Mouse (Mus musculus) liver, embryonic 11.5 days (tissue): ENCODE measurements around the gene Atp8b4. TPM values are rescaled to one million over a fixed set of nuclear protein-coding genes. Genes with fewer than 3 reads are reported as not detected.
"Not testable (repeated sequence)": the region's sequence is repeated elsewhere in the genome, so short reads cannot be mapped to it uniquely, and the experiment has no call there.

ENCODE experiments used
- ATAC-seq: fragments of 200-750 bp; cut with Nextera tagmentation; replicated peaks from 2 replicates; pipeline ENCODE4 v1.8.0; 2017; ENCODE audit warnings: moderate number of reproducible peaks, mild to moderate bottlenecking, moderate TSS enrichment, moderate library complexity; ENCODE audit not compliant: low FRiP score
- DNase-seq: peaks from one replicate; pipeline ENCODE4 v3.0.0-alpha.2; 2017; ENCODE audit warnings: low spot score
- H3K27ac ChIP-seq: fragments of 300-500 bp; sonication (generic); 2 replicates; pipeline ENCODE4 v1.5.1; 2014; ENCODE audit warnings: mild to moderate bottlenecking, low read depth, low read length, control low read depth
- H3K27me3 ChIP-seq: fragments of 300-500 bp; sonication (generic); replicated peaks from 2 replicates; pipeline ENCODE4 v1.6.1; 2014; ENCODE audit warnings: low read length, mixed read lengths; ENCODE audit not compliant: control insufficient read depth, insufficient read depth
- H3K36me3 ChIP-seq: fragments of 300-500 bp; sonication (generic); 2 replicates; pipeline ENCODE4 v1.6.1; 2014; ENCODE audit warnings: mild to moderate bottlenecking, low read length, moderate library complexity, mixed read lengths; ENCODE audit not compliant: control insufficient read depth, insufficient read depth
- H3K4me1 ChIP-seq: fragments of 300-500 bp; sonication (generic); replicated peaks from 2 replicates; pipeline ENCODE4 v1.6.1; 2014; ENCODE audit warnings: low read length, mixed read lengths; ENCODE audit not compliant: control insufficient read depth, insufficient read depth
- H3K4me2 ChIP-seq: fragments of 300-500 bp; sonication (generic); 2 replicates; pipeline ENCODE4 v1.6.1; 2014; ENCODE audit warnings: mild to moderate bottlenecking, control low read depth, moderate library complexity
- H3K4me3 ChIP-seq: fragments of 300-500 bp; sonication (generic); 2 replicates; pipeline ENCODE4 v1.5.1; 2014; ENCODE audit warnings: low read depth, low read length, control low read depth
- H3K9ac ChIP-seq: fragments of 300-500 bp; sonication (generic); 2 replicates; pipeline ENCODE4 v1.6.1; 2014; ENCODE audit warnings: low read depth, low read length, control low read depth
- H3K9me3 ChIP-seq: fragments of 300-500 bp; sonication (generic); 2 replicates; pipeline ENCODE4 v1.6.1; 2016; ENCODE audit warnings: low read length, inconsistent platforms, mixed read lengths; ENCODE audit not compliant: control insufficient read depth
- WGBS: fragments of 180-500 bp; shearing (Covaris S2); extraction: QIAGEN DNeasy Blood & Tissue Kit; methylation state at CpG from one replicate; pipeline ENCODE4 v1.1.7; 2014; 5-methylcytosine and 5-hydroxymethylcytosine counted together
- polyA plus RNA-seq: library from polyadenylated mRNA; unstranded; fragments of >200 nt; fragmentation: Nextera tagmentation; extraction: Ambion mirVana; gene quantifications from 2 replicates; pipeline ENCODE4 v1.2.1, GENCODE M21; 2014

Gene Atp8b4
- polyA plus RNA-seq, 1 experiment from 2014 or later: 2.2 TPM

DNA sequence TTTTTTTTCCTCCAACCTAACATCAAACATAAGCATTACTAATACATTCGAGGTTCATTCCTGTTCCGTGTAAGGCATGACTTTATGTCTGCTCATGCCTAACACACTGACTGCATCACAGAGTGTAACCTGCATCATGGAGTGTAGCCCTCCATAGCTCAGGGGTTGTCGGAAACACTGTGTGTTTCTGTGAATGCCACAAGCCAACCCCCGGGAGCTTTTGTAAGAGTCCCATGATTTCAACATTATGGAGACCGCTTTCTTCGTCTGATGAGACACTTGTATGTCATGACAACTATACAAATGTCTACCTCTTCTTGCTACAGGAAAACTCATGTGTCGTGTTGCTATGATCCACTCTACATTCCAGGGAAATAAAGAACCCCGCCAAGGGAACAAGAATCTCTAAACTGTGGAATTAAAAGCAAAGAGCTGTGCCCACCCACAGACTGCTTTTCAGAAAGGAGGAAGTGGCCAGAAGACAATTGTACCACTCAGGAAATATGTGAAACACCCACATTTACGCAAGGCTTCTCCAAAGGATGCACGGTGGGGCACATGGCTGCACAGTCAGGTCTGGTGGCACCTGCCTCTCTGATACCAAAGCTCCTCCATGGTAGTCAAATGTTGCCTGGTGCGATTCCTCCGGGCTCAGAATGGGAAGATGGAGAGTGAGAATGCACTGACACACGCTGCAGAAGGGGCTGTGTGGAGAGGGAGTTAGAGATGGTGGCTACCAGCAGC lies 33.9 kb downstream of the Atp8b4 start:
- no peak for ATAC-seq

DNA sequence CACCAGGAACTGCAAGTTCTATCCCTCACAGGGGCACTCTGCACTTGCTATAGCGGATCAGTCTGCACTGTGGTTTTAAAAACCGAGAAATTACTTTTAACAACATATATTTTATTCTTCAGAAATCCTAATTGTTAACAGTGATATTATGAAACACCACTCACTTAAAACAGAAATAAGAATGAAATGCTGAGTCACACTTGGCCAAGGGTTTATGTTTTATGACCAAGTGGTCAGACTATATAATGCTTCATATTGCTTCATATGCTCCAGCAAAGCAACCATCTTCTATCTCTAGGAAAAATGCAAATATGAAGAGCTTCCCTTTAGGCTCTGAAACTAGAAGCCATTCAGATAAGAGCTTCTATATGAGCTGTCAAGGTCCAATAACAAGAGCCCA lies 41.8 kb downstream of the Atp8b4 start:
- H3K27me3 ChIP-seq: no peaks in the 10 kb centered on the region
- no peaks in the 10 kb centered on the region for H3K4me1 ChIP-seq
- H3K9me3 ChIP-seq: no peaks in the 10 kb centered on the region
- H3K36me3 ChIP-seq: no peaks in the 10 kb centered on the region
- ATAC-seq (no peak), DNase-seq (no peak)
- H3K27ac ChIP-seq: no peak overlapping the region
- H3K4me3 ChIP-seq: no peak overlapping the region
- H3K9ac ChIP-seq: no peak overlapping the region
- H3K4me2 ChIP-seq: no peak overlapping the region
- 89% methylated on average over 2 of the region's 2 CpGs for WGBS

More for the DNA sequence above, 33.9 kb downstream of the Atp8b4 start:
- Histone ChIP-seq H3K9me3 (no peaks in the 10 kb centered on the region), H3K4me1 (no peaks in the 10 kb centered on the region), H3K9ac (no peak overlapping the region), H3K4me2 (no peak overlapping the region), H3K27me3 (no peaks in the 10 kb centered on the region), H3K4me3 (no peak overlapping the region), H3K36me3 (no peaks in the 10 kb centered on the region), H3K27ac (no peak overlapping the region)
- DNase-seq: no peak
- 63% methylated on average over 13 of the region's 13 CpGs for WGBS

DNA sequence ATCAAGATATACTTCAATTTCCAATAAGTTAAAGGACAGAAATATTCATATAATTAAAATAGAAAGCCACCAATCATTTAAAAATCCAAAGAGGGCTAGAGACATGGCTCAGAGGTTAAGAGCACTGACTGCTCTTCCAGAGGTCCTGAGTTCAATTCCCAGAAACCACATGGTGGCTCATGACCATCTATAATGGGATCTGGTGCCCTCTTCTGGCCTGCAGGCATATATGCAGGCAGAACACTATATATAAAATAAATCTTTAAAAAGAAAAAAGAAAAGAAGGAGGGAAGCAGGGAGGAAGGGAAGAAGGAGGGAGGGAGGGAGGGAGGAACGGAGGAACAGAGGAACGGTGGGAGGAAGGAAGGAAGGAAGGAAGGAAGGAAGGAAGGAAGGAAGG lies 42.7 kb downstream of the Atp8b4 start:
- 37% methylated on average over 2 of the region's 2 CpGs for WGBS
- not testable (repeated sequence) for H3K4me3 ChIP-seq, ATAC-seq, H3K4me1 ChIP-seq, H3K27ac ChIP-seq, DNase-seq, H3K36me3 ChIP-seq, H3K9ac ChIP-seq, H3K27me3 ChIP-seq, H3K9me3 ChIP-seq, H3K4me2 ChIP-seq

DNA sequence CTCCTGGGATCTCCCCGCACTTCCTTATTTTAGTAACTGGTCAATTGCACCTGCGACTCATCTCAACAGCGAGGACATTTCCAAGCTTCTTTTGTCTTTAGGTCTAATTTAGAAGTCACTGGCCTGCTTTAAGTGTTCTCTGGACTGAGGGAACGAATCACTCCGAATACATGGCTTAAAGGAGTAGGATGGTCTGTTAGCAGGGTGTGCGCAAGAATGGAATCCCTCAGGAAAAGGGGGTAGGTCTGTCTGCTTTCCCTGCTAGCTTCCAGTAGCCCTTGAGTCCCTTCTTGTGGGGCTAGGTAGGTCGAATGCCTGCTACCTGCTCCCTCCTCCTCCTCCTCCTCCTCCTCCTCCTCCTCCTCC lies 49.6 kb downstream of the Atp8b4 start:
- WGBS: 82% methylated on average over 7 of the region's 7 CpGs

DNA sequence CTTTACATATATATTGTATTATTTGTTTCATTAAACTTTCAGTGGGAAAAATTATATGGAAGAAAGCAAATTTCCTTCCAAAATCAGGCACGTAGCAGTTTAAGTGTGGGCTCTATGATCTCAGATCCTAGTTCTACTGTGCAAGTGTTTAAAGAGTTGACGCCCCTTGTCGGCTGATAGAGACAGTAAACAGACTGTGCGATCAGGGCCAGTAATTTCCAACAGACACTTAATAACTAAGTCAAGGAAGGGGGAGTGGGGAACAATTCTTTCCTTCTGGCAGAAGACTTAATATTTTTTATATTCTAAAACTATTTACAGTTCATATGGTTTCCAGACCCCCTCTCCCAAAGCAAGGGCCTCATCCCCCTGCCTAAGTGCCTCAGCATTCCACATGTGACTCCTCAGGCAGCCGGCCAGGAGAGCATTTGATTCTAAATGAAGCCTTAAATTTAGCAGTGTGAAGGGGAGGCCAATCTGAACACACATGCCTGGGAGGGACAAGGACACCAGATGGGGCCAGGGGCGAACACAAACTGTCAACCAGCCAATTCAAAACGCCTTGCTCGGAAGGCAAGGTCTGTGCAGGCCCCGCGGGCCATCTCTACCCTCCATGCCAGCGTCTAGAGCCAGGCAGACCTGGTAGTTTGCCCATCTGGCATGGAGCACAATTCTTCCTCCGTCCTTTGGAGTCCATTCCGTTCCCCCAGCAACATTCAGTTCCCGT lies 50.1 kb downstream of the Atp8b4 start:
- ATAC-seq (no peak), DNase-seq (no peak)
- H3K4me3 ChIP-seq: no peak overlapping the region
- no peaks in the 10 kb centered on the region for H3K9me3 ChIP-seq
- H3K4me2 ChIP-seq: no peak overlapping the region
- H3K27ac ChIP-seq: no peak overlapping the region
- H3K4me1 ChIP-seq: no peaks in the 10 kb centered on the region
- no peak overlapping the region for H3K9ac ChIP-seq
- H3K27me3 ChIP-seq: no peaks in the 10 kb centered on the region
- no peaks in the 10 kb centered on the region for H3K36me3 ChIP-seq
- WGBS: 76% methylated on average over 14 of the region's 14 CpGs

More for the DNA sequence above, 49.6 kb downstream of the Atp8b4 start:
- no peak overlapping the region for H3K9ac ChIP-seq
- H3K4me1 ChIP-seq: no peaks in the 10 kb centered on the region
- no peaks in the 10 kb centered on the region for H3K36me3 ChIP-seq
- H3K4me2 ChIP-seq: no peak overlapping the region
- no peak overlapping the region for H3K27ac ChIP-seq
- H3K4me3 ChIP-seq: no peak overlapping the region
- ATAC-seq: no peak
- H3K27me3 ChIP-seq: no peaks in the 10 kb centered on the region
- H3K9me3 ChIP-seq: no peaks in the 10 kb centered on the region
- no peak for DNase-seq

DNA sequence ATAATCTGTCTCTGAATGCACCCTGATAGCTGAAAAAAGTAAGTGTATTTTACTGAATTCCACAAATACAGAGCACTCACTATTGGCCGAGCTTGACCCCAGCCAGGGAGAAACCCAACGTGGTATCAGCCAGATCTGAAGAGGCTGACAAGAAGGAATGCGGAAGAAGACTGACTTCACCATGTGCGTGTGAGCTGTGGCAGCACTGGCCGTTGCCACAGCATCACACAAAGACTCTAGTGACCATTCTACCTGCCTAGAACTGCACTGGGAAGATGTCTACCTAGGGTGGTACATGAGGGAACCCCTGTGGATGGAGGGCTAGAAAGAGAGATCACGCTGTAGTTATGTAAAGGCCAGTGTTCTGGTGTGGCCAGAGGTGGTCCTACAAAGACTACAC lies 55.4 kb downstream of the Atp8b4 start:
- Histone ChIP-seq H3K9me3 (no peaks in the 10 kb centered on the region), H3K4me2 (no peak overlapping the region), H3K27me3 (no peaks in the 10 kb centered on the region), H3K36me3 (no peaks in the 10 kb centered on the region), H3K27ac (no peak overlapping the region), H3K4me1 (no peaks in the 10 kb centered on the region), H3K4me3 (no peak overlapping the region), H3K9ac (no peak overlapping the region)
- ATAC-seq (no peak), DNase-seq (no peak)
- 51% methylated on average over 6 of the region's 6 CpGs for WGBS

DNA sequence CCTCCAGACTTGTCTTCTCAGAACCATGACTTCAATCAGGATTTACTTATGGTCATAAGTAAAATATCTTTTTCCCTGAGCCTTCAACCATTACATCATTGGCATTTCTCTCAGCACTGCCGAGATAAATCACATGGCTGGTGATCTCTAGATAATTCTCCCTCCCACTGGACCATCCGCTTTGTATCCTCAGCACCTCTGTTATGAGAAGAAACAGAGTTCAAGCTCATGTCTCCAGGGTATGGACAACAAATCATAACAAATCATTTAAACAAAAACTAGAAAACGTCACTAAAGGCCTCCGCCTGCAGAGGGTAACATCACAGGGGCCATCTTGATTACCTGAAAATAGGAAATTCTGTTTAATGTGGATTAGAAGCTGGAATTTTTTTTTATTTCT lies 58.9 kb downstream of the Atp8b4 start:
- Histone ChIP-seq H3K4me3 (no peak overlapping the region), H3K4me1 (no peaks in the 10 kb centered on the region), H3K36me3 (no peaks in the 10 kb centered on the region), H3K9ac (no peak overlapping the region), H3K4me2 (no peak overlapping the region), H3K27ac (no peak overlapping the region), H3K9me3 (no peaks in the 10 kb centered on the region), H3K27me3 (no peaks in the 10 kb centered on the region)
- 68% methylated on average over 4 of the region's 4 CpGs for WGBS
- ATAC-seq: no peak
- no peak for DNase-seq

DNA sequence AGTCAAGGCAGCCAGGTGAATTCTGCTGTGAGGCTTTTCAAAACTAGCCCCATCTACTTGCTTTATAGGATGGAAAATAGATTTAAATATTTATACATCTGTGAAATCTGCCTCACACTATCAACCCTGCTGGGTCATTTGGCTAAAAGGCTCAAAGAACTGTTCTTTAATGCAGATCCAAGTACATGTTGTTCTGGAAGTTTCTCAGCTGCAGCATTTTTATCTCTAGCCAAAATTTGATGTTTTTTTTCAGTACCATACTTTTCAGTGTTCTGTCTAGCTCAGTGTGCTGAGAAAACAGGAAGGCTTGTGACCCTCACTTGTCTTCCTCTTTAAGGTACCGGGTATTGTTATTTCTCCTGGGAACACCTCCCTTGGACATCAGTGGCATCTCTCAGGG lies 65.8 kb downstream of the Atp8b4 start:
- no peak overlapping the region for H3K4me2 ChIP-seq
- DNase-seq: no peak
- H3K27me3 ChIP-seq: no peaks in the 10 kb centered on the region
- WGBS: 48% methylated on average over 1 of the region's 1 CpGs
- H3K9ac ChIP-seq: no peak overlapping the region
- no peaks in the 10 kb centered on the region for H3K9me3 ChIP-seq
- no peaks in the 10 kb centered on the region for H3K4me1 ChIP-seq
- no peaks in the 10 kb centered on the region for H3K36me3 ChIP-seq
- no peak overlapping the region for H3K27ac ChIP-seq
- no peak overlapping the region for H3K4me3 ChIP-seq
- no peak for ATAC-seq

DNA sequence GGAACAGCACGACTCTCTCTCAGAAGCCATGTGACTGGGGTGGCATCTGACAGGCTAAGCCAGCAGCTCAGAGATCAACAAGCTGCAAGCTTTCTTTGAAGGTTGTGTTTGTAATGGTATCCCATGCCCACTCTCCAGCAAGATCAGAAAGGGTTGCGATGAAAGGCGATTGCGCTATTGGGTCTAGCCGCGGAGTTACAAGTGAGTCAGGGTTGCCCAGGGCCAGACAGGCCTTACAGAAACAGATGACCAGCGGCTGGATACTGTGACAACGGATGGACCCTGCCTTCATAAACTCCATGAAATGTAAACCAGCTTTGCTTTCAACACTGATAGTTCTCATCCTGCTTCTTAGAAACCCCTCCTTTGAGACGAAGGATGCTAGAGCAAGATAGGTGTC lies 66.2 kb downstream of the Atp8b4 start:
- 90% methylated on average over 9 of the region's 9 CpGs for WGBS
- no peak for DNase-seq
- no peaks in the 10 kb centered on the region for H3K9me3 ChIP-seq
- no peaks in the 10 kb centered on the region for H3K4me1 ChIP-seq
- no peaks in the 10 kb centered on the region for H3K36me3 ChIP-seq
- no peaks in the 10 kb centered on the region for H3K27me3 ChIP-seq
- H3K4me3 ChIP-seq: no peak overlapping the region
- no peak overlapping the region for H3K4me2 ChIP-seq
- no peak overlapping the region for H3K9ac ChIP-seq
- no peak for ATAC-seq
- H3K27ac ChIP-seq: no peak overlapping the region
